Mouse (Mus musculus) spleen, postnatal 36 days (tissue): ENCODE data around the gene Runx2.

Experiments
- DNase-seq, 2 experiments: peaks; one replicate each; pipeline ENCODE4 v3.0.0; 2022; ENCODE audit warnings: low spot score in 2 of 2, mixed read lengths in 1 of 2

The Runx2 gene

GRCm38 (mm10) chr17:44472695-44473094, 341.9 kb downstream of the Runx2 start:
- no peak for DNase-seq

- no peak for DNase-seq
These were observed 350.9 kb downstream of the Runx2 start for GRCm38 (mm10) chr17:44463679-44464078.

- no peak for DNase-seq
These were observed 354.4 kb downstream of the Runx2 start for GRCm38 (mm10) chr17:44460156-44460555.

- DNase-seq, result no peak
These were observed 355.6 kb downstream of the Runx2 start for GRCm38 (mm10) chr17:44459029-44459428.

- DNase-seq, result no peak
These were observed 357.9 kb downstream of the Runx2 start for GRCm38 (mm10) chr17:44456696-44457095.

- DNase-seq, result peak; percentile 33 to 36
These were observed 358.7 kb downstream of the Runx2 start for GRCm38 (mm10) chr17:44455681-44456600.

- no peak for DNase-seq
These were observed 364.6 kb downstream of the Runx2 start for GRCm38 (mm10) chr17:44449915-44450471.
